Mouse (Mus musculus): ENCODE data around the gene Pvrig.
"Not testable (repeated sequence)": the region's sequence is repeated elsewhere in the genome, so short reads cannot be mapped to it uniquely, and the experiment has no call there.

Gene Pvrig

DNA sequence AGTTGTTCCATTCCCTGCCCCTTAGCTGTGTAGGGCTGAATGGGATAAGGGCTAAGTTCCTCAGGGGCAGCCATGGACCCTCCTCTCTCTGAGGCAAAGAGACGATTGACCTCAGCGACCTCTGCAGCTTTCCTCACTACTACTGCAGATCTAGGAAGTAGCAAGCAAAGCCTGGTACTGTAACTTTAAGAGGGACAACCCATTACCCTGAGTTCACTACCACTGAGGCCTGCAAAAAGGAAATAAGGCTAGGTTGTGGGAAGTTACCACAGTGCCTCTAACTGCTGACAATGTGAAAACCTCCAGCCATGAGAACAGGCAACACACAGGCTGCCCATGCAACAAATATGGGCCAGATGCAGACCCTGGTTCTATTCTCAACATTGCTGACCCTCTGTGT is at the start of gene Pvrig:
Gene Pvrig (plus strand): TSS at position 301 of the 400 bp plus-strand sequence.
- DNase-seq (ENCODE audit: low spot score in 2 of 2), result no peak

- no peak for DNase-seq (ENCODE audit: low spot score in 2 of 2)
Measured at GRCm38 (mm10) chr5:138294158-138294557, 47.6 kb upstream of the Pvrig start.

GRCm38 (mm10) chr5:138299613-138300012 is 42.1 kb upstream of the Pvrig start:
- DNase-seq (ENCODE audit: low spot score in 2 of 2), result no peak

- DNase-seq (ENCODE audit: low spot score in 2 of 2), result no peak
Measured at GRCm38 (mm10) chr5:138312795-138313194, 29.0 kb upstream of the Pvrig start.

DNA sequence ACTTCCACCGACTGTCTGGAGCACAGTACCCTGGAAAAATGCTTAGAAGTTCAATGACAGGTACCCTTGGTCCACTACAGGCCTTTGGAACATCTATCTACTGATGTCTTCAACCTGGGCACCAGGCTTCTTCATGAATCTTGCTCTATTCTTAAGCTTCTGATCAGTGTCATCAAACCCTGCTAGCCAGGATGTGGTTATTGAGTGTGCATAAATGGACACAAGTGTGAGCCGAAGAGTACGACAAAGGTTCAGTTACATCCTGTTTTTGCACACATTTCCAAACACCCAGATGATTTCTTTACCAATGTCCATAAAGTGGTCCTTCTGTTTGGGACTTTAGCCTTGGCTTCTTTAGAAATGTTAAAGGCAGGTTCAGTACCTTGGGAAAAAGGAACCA is 1.5 kb downstream of the Pvrig start:
- DNase-seq (ENCODE audit: low spot score in 2 of 2), result no peak

DNA sequence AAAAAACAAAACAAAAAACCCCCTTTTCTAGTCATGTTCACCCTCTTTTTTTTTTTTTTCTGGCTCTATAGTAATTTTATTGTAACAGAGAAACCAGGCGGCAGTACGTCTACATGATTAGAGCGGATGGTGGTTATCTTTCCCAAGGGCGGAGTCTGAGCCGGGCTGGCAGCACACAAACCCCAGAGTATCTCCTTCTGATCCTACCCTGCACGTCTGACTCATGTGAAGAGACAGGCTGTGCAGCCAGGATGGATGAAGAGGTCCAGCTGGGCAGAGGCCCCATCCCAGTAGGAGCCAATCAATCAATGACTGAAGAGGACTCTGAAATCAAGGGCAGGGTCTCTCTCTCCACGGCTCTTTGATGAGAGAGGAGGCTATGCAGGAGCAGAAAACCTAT is 21.4 kb downstream of the Pvrig start:
- not testable (repeated sequence) for DNase-seq (ENCODE audit: low spot score in 2 of 2)

DNA sequence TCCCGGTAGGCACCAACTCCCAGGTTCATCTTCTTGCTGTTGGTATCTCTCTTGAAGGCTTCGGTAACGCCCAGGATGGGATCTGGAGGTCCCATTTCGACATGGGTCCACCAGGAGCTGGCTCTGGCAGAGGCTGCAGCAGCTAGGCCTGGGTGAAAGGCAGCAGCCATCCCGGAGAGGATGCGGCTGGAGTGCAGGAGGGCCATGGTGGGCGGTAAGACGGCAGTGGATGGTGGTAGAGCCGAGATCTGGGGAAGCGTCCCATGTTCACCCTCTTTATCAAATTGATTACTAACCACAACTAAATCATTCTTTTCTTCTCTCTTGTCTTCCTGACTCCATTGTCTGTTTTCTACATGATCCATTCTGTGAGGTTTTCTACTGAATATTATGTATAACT is 23.6 kb downstream of the Pvrig start:
- not testable (repeated sequence) for DNase-seq (ENCODE audit: low spot score in 2 of 2)
